8 mouse cellular contexts compared by ENCODE assay signal in the genomic region with DNA sequence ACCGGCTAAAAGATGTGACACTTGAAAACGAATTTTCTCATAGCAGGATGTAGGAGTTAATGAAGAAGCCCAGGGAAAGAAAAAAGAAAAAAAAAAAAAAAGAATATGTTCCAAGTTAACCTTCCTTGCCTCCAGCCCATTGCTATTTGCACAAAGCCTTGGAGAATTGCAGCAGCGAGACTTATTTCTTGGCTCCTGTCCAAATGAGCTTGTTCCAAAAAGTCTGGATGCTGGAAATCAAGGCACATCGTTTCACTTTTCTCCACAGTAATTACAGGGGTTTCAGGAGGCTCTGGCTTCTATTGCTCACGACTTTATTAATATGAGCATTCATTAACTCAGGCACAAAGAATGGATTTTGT. TPM values are rescaled to one million over a fixed set of nuclear protein-coding genes. Genes with fewer than 3 reads are reported as not detected.
A peak's percentile ranks its signal among the peaks of the same experiment; 100 is the strongest.
DNase-seq lines count a peak whose midpoint lies in the region; ATAC-seq and TF ChIP-seq lines count a peak whose summit lies in the region.

No protein-coding gene starts in this region.

- peak overlapping the region; percentile 80 for H3K9ac ChIP-seq in embryonic facial prominence, embryonic 14.5 days (ENCODE audit: low read depth, low read length)
- no peak overlapping the region for H3K9ac ChIP-seq in intestine, embryonic 16.5 days (ENCODE audit: low read depth, low read length)
- no peak overlapping the region; the same call in 1 of the 2 replicates for H3K9ac ChIP-seq in midbrain, postnatal 0 days (replicated peaks; ENCODE audit: low read length, poor library complexity, severe bottlenecking)

- H3K4me2 ChIP-seq in embryonic facial prominence, embryonic 14.5 days (ENCODE audit: low read depth, low read length) = peak overlapping the region; percentile 68
- peak overlapping the region; percentile 66 for H3K4me2 ChIP-seq in intestine, embryonic 16.5 days (ENCODE audit: low read depth, low read length)
- H3K4me2 ChIP-seq in midbrain, postnatal 0 days (ENCODE audit: low read depth, low read length, poor library complexity, severe bottlenecking) = peak overlapping the region; percentile 74

- peaks cover 19% of the 10 kb centered on the region for H3K4me1 ChIP-seq in embryonic facial prominence, embryonic 14.5 days (ENCODE audit: control insufficient read depth, insufficient read depth, low read length)
- peaks cover 7% of the 10 kb centered on the region for H3K4me1 ChIP-seq in intestine, embryonic 16.5 days (ENCODE audit: control insufficient read depth, insufficient read depth, low read length)
- H3K4me1 ChIP-seq in midbrain, postnatal 0 days (ENCODE audit: insufficient read depth, low read length) = peaks cover 13% of the 10 kb centered on the region; the same call in 1 of the 2 replicates

- no peak overlapping the region for H3ac ChIP-seq in C2C12 (ENCODE audit: control insufficient read depth, insufficient read length, low read depth)

- H3K27ac ChIP-seq in embryonic facial prominence, embryonic 14.5 days (replicated peaks; ENCODE audit: low read depth, low read length) = peak overlapping the region; percentile 90
- no peak overlapping the region; the same call in 1 of the 2 replicates for H3K27ac ChIP-seq in intestine, embryonic 16.5 days (ENCODE audit: low read length)
- no peak overlapping the region; the same call in 1 of the 2 replicates for H3K27ac ChIP-seq in midbrain, postnatal 0 days (ENCODE audit: low read depth, low read length)

- peaks cover 37% of the 10 kb centered on the region for H3K79me3 ChIP-seq in C2C12 (ENCODE audit: low read depth)

- peaks cover 39% of the 10 kb centered on the region for H3K79me2 ChIP-seq in C2C12 (ENCODE audit: control insufficient read depth, insufficient read depth)

- H3K27me3 ChIP-seq in C2C12 (ENCODE audit: control insufficient read depth, insufficient read depth, insufficient read length) = no peaks in the 10 kb centered on the region
- no peaks in the 10 kb centered on the region for H3K27me3 ChIP-seq in embryonic facial prominence, embryonic 14.5 days (replicated peaks; ENCODE audit: control insufficient read depth, insufficient read depth, low read length)
- no peaks in the 10 kb centered on the region for H3K27me3 ChIP-seq in intestine, embryonic 16.5 days (replicated peaks; ENCODE audit: control insufficient read depth, insufficient read depth, low read length)
- no peaks in the 10 kb centered on the region for H3K27me3 ChIP-seq in midbrain, postnatal 0 days (ENCODE audit: insufficient read depth, low read length)

- H3K9me3 ChIP-seq in embryonic facial prominence, embryonic 14.5 days (ENCODE audit: control insufficient read depth, low read length) = no peaks in the 10 kb centered on the region
- H3K9me3 ChIP-seq in intestine, embryonic 16.5 days (ENCODE audit: control insufficient read depth, low read length) = no peaks in the 10 kb centered on the region
- H3K9me3 ChIP-seq in midbrain, postnatal 0 days (ENCODE audit: low read length) = no peaks in the 10 kb centered on the region

- peak; percentile 36 for DNase-seq in cerebellum, adult 9-11 months
- peak; percentile 83 for DNase-seq in embryonic facial prominence, embryonic 14.5 days (ENCODE audit: low spot score)
- DNase-seq in midbrain, postnatal 0 days (ENCODE audit: low spot score) = peak; percentile 53
- no peak for DNase-seq in frontal cortex, postnatal 25 days (ENCODE audit: low spot score in 2 of 2)
- DNase-seq in urinary bladder, postnatal 25 days (ENCODE audit: low spot score) = no peak

- H3K36me3 ChIP-seq in C2C12 (ENCODE audit: control insufficient read depth, insufficient read depth) = no peaks in the 10 kb centered on the region
- no peaks in the 10 kb centered on the region for H3K36me3 ChIP-seq in embryonic facial prominence, embryonic 14.5 days (ENCODE audit: control insufficient read depth, insufficient read depth, low read length)
- no peaks in the 10 kb centered on the region for H3K36me3 ChIP-seq in intestine, embryonic 16.5 days (ENCODE audit: control insufficient read depth, insufficient read depth, low read length)
- H3K36me3 ChIP-seq in midbrain, postnatal 0 days (ENCODE audit: insufficient read depth, low read length) = no peaks in the 10 kb centered on the region

- ATAC-seq in cerebellum, adult (ENCODE audit: insufficient number of reproducible peaks, low FRiP score, low TSS enrichment) = no peak
- ATAC-seq in embryonic facial prominence, embryonic 14.5 days (ENCODE audit: low read depth) = no peak
- no peak for ATAC-seq in intestine, embryonic 16.5 days
- ATAC-seq in midbrain, postnatal 0 days (ENCODE audit: low FRiP score) = no peak

- WGBS in embryonic facial prominence, embryonic 14.5 days = 3% methylated on average over 5 of the region's 5 CpGs
- 9% methylated on average over 5 of the region's 5 CpGs for WGBS in intestine, embryonic 16.5 days
- WGBS in midbrain, postnatal 0 days = 4% methylated on average over 5 of the region's 5 CpGs

- H3K4me3 ChIP-seq in C2C12 (ENCODE audit: insufficient read depth, poor library complexity, severe bottlenecking) = peak overlapping the region; percentile 64
- peak overlapping the region; percentile 76 for H3K4me3 ChIP-seq in embryonic facial prominence, embryonic 14.5 days (ENCODE audit: low read depth, low read length)
- peak overlapping the region; percentile 78 for H3K4me3 ChIP-seq in intestine, embryonic 16.5 days (ENCODE audit: low read length)
- H3K4me3 ChIP-seq in midbrain, postnatal 0 days (ENCODE audit: low read depth, low read length) = peak overlapping the region; percentile 77

- TF ChIP-seq CTCF in C2C12 (IDR thresholded peaks at IDR 0.05; ENCODE audit: control insufficient read depth, insufficient read depth, insufficient read length) = no peak
- TF ChIP-seq CTCF in midbrain, postnatal 0 days (IDR thresholded peaks at IDR 0.05) = no peak

TF ChIP-seq in C2C12, 6 proteins besides CTCF, POLR2A, EP300 and RAD21:
- no peak for TF ChIP-seq MAX (IDR thresholded peaks at IDR 0.05)
- TF ChIP-seq USF1 (IDR thresholded peaks at IDR 0.05; ENCODE audit: low read depth) = no peak
- TF ChIP-seq MYOD1 (IDR thresholded peaks at IDR 0.05; ENCODE audit: control insufficient read depth, insufficient read length, low read depth) = no peak
- no peak for TF ChIP-seq CEBPB (IDR thresholded peaks at IDR 0.05; ENCODE audit: low read depth)
- no peak for TF ChIP-seq FOSL1 (IDR thresholded peaks at IDR 0.05; ENCODE audit: insufficient read depth, low read length, poor library complexity, severe bottlenecking)
- TF ChIP-seq MYOG (IDR thresholded peaks at IDR 0.05; ENCODE audit: control insufficient read depth, extremely low read depth, insufficient read length) = no peak

RNA-seq across cellular contexts. Expression of gene Dpy19l1, which starts 0.9 kb away (rescaled TPM):
- 20.1 TPM for polyA plus RNA-seq in C2C12 (2012; fragmentation: generic; extraction: Trizol)
- polyA plus RNA-seq in embryonic facial prominence, embryonic 14.5 days (2014; fragmentation: Nextera tagmentation; extraction: Ambion mirVana) = 19.2 and 20.2 TPM in 2 replicates
- polyA plus RNA-seq in intestine, embryonic 16.5 days (2015; fragmentation: Nextera tagmentation; extraction: Ambion mirVana) = 3.7 and 4.3 TPM in 2 replicates
- 47.3 and 49.0 TPM in 2 replicates for total RNA-seq in midbrain, postnatal 0 days (2014; rRNA removed)
- polyA plus RNA-seq in midbrain, postnatal 0 days (2015; fragmentation: Nextera tagmentation; extraction: Ambion mirVana) = 14.4 and 16.8 TPM in 2 replicates

Comparison
In these comparisons a context has a peak if more than half of its experiments do, and no peak if none do; other contexts are left out.
1. DNase-seq: peak in cerebellum, adult 9-11 months (single experiment), embryonic facial prominence, embryonic 14.5 days (single experiment) and midbrain, postnatal 0 days (single experiment); none in frontal cortex, postnatal 25 days (0 of 2) and urinary bladder, postnatal 25 days (single experiment).
2. Peak in every context shown above with its lines, with median percentiles within 50 percentile points of each other: H3K4me3 ChIP-seq and H3K4me2 ChIP-seq.